Mouse (Mus musculus): Measurements from ENCODE around the gene Olfr128.
"Not testable (repeated sequence)": the region's sequence is repeated elsewhere in the genome, so short reads cannot be mapped to it uniquely, and the experiment has no call there.

Olfr128 gene

GRCm38 (mm10) chr17:37920248-37920647, at the start of gene Olfr128:
Olfr128 (plus strand) TSS chr17:37920548.
- DNase-seq (ENCODE audit: low spot score in 2 of 2): no peak

GRCm38 (mm10) chr17:37873830-37874229, 46.5 kb upstream of the Olfr128 start:
- DNase-seq (ENCODE audit: low spot score in 2 of 2): no peak

- no peak for DNase-seq (ENCODE audit: low spot score in 2 of 2)
Measured at GRCm38 (mm10) chr17:37900137-37900536, 20.2 kb upstream of the Olfr128 start, which contains the start of gene Olfr127. Olfr127 (plus strand) TSS chr17:37900437.

GRCm38 (mm10) chr17:37906821-37907220, 13.5 kb upstream of the Olfr128 start:
- not testable (repeated sequence) for DNase-seq (ENCODE audit: low spot score in 2 of 2)

GRCm38 (mm10) chr17:37952979-37953378, 32.6 kb downstream of the Olfr128 start, which contains the start of gene Olfr761:
Olfr761 (minus strand) TSS chr17:37953079.
- DNase-seq (ENCODE audit: low spot score in 2 of 2): no peak

GRCm38 (mm10) chr17:37973591-37973990, 53.2 kb downstream of the Olfr128 start:
- DNase-seq (ENCODE audit: low spot score in 2 of 2): no peak

All from cerebellum, postnatal 4 days (tissue).